Mouse (Mus musculus) T-helper 2 cell (primary cell): ENCODE results near the gene Pgf.

ENCODE experiments used
- in situ Hi-C: fragments of 300-600 bp; cut with MboI, MseI; formaldehyde crosslinking; loops from one replicate; pipeline ENCODE4 v1.15.1; 2025; ENCODE audit warnings: high pct_unique_total_duplicates

Pgf gene

DNA sequence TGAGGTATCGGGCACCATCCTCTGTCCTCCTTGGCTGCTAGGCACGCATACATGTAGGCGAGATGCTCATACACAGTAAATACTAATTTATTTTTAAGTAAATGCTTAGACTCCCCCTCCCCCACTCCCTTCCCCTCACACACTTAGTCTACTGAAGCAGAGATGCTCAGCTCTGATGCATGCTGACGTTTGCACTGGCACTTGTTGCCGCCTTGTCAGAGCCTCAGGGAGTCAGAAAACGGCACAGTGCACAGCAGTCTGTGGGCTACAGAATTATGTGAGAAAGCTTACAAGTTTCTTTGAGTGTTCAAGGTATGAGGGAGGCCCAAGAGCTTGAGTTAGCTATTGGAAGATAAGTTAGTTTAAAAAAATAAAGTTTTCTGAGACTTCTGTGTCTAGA is 46.2 kb downstream of the Pgf start:
- in situ Hi-C loops, result no loop called here

DNA sequence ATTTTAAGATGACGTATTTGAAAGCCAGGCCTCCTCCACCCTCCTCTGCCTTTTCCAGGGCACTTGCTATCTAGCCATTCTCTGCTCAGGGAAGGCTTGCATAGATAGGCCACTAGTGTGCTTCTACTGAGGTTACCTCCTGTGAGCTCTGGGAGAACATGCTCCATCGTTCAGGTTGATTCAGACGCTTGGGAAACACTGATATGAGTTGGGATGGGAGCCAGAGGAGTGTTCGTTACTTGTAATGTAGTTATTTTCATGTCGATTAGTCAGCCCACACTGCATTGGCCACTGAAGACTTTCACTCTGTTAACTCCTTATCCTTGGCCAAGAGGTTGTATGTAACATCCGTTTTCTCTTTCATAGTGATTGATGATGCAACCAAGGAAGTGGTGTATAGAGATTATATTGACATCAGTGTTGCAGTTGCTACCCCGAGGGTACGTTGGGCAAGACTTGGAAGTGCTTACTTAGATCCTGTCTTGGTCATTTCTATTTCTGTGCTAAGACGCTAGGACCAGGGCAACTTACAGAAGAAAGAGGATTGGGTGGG is 48.1 kb downstream of the Pgf start:
- in situ Hi-C loops, result no loop called here

GRCm38 (mm10) chr12:85126986-85127603 is 50.5 kb downstream of the Pgf start:
- in situ Hi-C loops, result no loop called here

DNA sequence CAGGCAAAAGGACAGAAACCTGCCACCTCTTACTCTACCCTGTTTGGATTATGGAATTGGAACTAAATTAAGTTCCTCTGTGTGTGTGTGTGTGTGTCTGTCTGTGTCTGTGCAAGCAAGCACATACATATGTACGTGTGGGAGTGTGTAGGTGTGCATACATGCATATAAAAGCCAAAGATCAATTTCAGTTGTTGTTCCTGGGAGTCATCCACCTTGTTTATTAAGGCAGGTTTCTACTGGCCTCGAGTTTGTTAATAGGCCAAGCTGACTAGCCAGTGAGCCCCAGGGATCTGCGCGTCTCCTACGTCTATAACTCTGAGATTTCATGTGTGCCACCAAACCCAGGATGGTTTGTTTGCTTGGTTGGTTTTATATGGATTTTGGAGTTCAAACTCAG is 52.8 kb downstream of the Pgf start:
- in situ Hi-C loops, result no loop called here

DNA sequence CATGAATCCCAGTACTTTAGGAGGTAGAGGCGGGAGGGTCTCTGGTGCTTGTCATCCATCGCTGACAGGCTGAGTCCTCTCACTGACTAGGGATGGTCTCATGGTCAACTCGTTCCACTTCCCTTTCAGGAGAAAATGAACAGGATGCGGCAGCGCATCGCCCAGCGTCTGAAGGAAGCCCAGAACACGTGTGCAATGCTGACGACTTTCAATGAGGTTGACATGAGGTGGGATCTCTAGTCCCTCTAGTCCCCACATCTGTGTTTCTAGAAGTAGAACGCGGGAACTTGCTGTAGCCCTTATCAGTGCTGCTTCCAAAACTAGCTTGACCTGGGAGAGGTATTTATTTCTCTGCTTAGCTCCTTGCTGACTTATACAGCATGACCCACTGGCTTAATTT is 53.9 kb downstream of the Pgf start:
- in situ Hi-C loops, result no loop called here

DNA sequence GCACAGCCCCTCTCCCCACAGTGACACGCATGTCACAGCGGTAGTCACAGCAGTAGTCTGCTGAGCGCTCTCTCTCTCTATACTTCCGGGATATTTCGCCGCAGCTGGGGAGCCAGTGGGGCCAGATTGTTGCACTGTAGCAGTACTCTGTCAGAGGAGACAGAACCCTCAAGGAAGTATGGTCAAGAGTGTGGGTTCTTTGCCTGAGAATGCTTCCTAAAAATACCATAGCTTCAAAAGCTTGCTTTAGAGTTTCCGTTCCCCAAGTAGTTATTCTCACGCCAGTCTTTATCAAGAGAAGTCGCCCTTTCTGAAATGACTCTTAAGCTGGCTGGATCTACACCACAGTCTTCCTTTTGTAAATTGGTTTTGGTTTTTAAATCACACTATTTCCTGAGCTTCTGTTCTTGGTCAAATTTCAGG is 54.5 kb downstream of the Pgf start:
- in situ Hi-C loops, result no loop called here

DNA sequence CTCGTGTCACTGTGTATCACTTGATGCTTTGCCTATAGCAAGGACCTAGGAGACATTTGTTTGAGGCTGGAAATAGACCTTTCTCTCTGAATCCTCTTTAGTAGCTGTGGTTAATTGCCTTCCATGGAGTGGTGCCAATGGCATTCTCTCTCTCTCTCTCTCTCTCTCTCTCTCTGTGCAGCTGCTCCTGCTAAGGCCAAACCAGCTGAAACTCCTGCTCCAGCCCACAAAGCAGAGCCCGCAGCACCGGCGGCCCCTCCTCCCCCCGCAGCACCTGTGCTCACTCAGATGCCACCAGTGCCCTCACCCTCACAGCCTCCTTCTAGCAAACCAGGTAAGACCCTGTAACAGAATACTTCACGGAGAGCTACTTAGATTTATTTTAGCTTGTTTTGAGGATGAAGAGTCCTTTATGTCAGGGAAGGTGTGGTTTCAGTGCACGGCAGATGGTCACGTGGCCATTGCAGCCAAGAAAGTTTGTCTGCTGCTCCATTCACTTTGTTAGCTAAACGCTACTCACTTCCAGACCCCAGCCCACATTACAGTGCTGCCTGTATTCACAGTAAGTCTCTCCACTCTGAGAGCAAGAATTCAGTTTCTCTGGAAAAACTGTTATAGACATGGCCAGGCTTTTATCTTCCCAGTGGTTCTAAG is 55.7 kb downstream of the Pgf start:
- in situ Hi-C loops, result no loop called here
